Mouse (Mus musculus) thymus, adult 2 months (tissue): ENCODE measurements around the gene Slc2a13.

ENCODE experiments used
- CTCF ChIP-seq: fragments of 200-500 bp; IDR thresholded peaks from 2 replicates; pipeline ENCODE4 v1.5.1; 2012; ENCODE audit warnings: mild to moderate bottlenecking, control low read depth, low read length, moderate library complexity, borderline replicate concordance; ENCODE audit not compliant: control insufficient read depth, poor library complexity, insufficient read depth; ENCODE audit errors: extremely low read depth
- POLR2A ChIP-seq: fragments of 200-500 bp; IDR thresholded peaks from 2 replicates; pipeline ENCODE4 v1.6.1; 2012; ENCODE audit warnings: mild to moderate bottlenecking, low read length, control low read depth, moderate library complexity; ENCODE audit not compliant: control insufficient read depth, poor library complexity, insufficient read depth; ENCODE audit errors: extremely low read depth

DNA sequence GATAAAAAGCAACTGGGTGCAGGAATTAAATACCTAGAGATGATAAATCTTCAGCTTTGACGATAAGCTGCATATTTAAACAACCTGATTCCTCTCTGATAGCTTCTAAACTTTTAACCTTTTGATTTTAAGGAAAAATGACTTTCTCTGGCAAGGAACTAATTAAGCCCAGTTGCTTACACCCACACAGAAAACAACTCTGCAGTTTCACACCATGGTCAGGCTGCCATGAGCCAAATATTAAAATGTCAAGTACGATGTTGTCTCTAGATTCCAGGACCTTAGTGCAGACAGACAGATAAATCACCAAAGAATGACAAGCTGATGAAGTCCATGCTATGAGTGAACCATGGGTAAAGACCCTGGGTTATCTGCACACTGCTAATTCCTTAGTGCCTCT lies 115.9 kb downstream of the Slc2a13 start:
- TF ChIP-seq POLR2A, result no peak
- TF ChIP-seq CTCF, result no peak
